Mouse (Mus musculus) hindbrain, embryonic 15.5 days (tissue): ENCODE data around the gene Paf1. TPM values are rescaled to one million over a fixed set of nuclear protein-coding genes. Genes with fewer than 3 reads are reported as not detected.
A peak's percentile ranks its signal among the peaks of the same experiment; 100 is the strongest.
"Not testable (repeated sequence)": the region's sequence is repeated elsewhere in the genome, so short reads cannot be mapped to it uniquely, and the experiment has no call there.

Source experiments
- ATAC-seq: fragments of 200-750 bp; cut with Nextera tagmentation; 2 replicates; pipeline ENCODE4 v1.8.0; 2017; ENCODE audit warnings: low read depth, moderate number of reproducible peaks, moderate TSS enrichment; ENCODE audit not compliant: low FRiP score
- H3K27ac ChIP-seq: fragments of 300-500 bp; sonication (generic); replicated peaks from 2 replicates; pipeline ENCODE4 v1.5.1; 2015; ENCODE audit warnings: mild to moderate bottlenecking, inconsistent platforms
- H3K27me3 ChIP-seq: fragments of 300-500 bp; sonication (generic); 2 replicates; pipeline ENCODE4 v1.6.1; 2015; ENCODE audit warnings: control low read depth, inconsistent platforms
- H3K36me3 ChIP-seq: fragments of 300-500 bp; sonication (generic); 2 replicates; pipeline ENCODE4 v1.6.1; 2015; ENCODE audit warnings: control low read depth, inconsistent platforms
- H3K4me1 ChIP-seq: fragments of 300-500 bp; sonication (generic); replicated peaks from 2 replicates; pipeline ENCODE4 v1.6.1; 2015; ENCODE audit warnings: control low read depth, inconsistent platforms
- H3K4me2 ChIP-seq: fragments of 300-500 bp; sonication (generic); 2 replicates; pipeline ENCODE4 v1.6.1; 2015; ENCODE audit warnings: moderate library complexity, mild to moderate bottlenecking, inconsistent platforms
- H3K4me3 ChIP-seq: fragments of 300-500 bp; sonication (generic); 2 replicates; pipeline ENCODE4 v1.5.1; 2015; ENCODE audit warnings: mild to moderate bottlenecking, inconsistent platforms
- H3K9ac ChIP-seq: fragments of 300-500 bp; sonication (generic); 2 replicates; pipeline ENCODE4 v1.6.1; 2015; ENCODE audit warnings: inconsistent platforms
- H3K9me3 ChIP-seq: fragments of 300-500 bp; sonication (generic); 2 replicates; pipeline ENCODE4 v1.6.1; 2016; ENCODE audit warnings: control low read depth, inconsistent platforms
- WGBS: fragments of 180-500 bp; shearing (Covaris S2); methylation state at CpG from one replicate; pipeline ENCODE4 v1.1.7; 2015; 5-methylcytosine and 5-hydroxymethylcytosine counted together
- polyA plus RNA-seq: library from polyadenylated mRNA; unstranded; fragments of >200 nt; fragmentation: Nextera tagmentation; extraction: Ambion mirVana; gene quantifications from 2 replicates; pipeline ENCODE4 v1.2.1, GENCODE M21; 2015

Paf1 gene
- polyA plus RNA-seq, 1 experiment from 2014 or later = 96.8 TPM

- no peaks in the 10 kb centered on the region for H3K36me3 ChIP-seq
- H3K9ac ChIP-seq = peak within 1 kb of the TSS; percentile 62
- H3K4me2 ChIP-seq = peak within 1 kb of the TSS; percentile 86
- no peaks in the 10 kb centered on the region for H3K9me3 ChIP-seq
- no peak for ATAC-seq
- WGBS = 58% methylated on average over 17 of the region's 17 CpGs
- peak within 1 kb of the TSS; percentile 75 for H3K27ac ChIP-seq
- peaks cover 59% of the 10 kb centered on the region for H3K4me1 ChIP-seq
- peak within 1 kb of the TSS; percentile 51 for H3K4me3 ChIP-seq
- no peaks in the 10 kb centered on the region for H3K27me3 ChIP-seq
These were observed 12.3 kb upstream of the Paf1 start, which contains the start of gene Zfp36 for GRCm38 (mm10) chr7:28380237-28381016. Zfp36 (minus strand) TSS chr7:28380253.

DNA sequence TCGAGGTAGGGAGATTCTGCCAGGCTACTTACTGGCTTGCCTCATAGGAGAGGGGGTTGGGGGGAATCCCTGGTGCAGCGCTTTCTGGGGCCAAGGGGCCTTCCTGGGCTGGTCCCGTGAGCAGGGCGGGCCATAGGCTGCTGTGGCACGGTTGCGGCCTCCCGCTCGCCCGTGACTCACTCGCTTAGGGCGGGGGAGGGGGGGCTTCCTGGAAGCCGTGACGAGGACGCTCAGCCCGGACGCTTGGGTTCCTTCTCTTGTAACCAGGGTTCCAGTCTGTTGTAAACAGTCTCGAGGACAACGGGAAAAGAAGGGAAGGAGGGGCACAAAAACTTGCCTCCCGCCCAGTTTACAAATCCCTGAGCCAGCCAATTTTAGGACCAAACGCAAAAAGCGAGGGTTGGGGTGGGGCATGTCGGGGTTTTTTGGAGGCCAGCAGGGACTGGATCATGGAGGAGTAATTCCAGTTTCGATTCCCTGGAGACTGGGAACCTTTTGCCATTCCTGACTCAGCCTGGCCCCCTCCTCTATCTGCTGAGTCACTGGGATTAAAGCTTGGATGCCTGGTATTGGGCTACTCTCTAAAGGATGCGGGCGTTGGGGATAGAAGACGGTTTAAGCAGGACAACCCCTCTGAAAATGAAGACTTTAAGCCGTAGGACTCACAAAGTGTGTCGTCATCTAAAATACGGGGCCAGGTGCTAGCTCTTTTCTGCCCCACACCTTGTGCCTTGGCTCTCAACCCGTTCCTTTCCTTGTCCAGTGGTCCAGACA, 11.5 kb upstream of the Paf1 start:
- Histone ChIP-seq H3K9ac (0 out of 2 replicates have a peak overlapping the region, but pooled peaks have one; percentile 3), H3K4me3 (peak overlapping the region; percentile 2), H3K4me2 (peak overlapping the region; percentile 38), H3K27ac (peak overlapping the region; percentile 57), H3K9me3 (no peaks in the 10 kb centered on the region), H3K36me3 (no peaks in the 10 kb centered on the region), H3K4me1 (peaks cover 51% of the 10 kb centered on the region), H3K27me3 (no peaks in the 10 kb centered on the region)
- WGBS = 11% methylated on average over 30 of the region's 30 CpGs
- no peak for ATAC-seq

- no peak for ATAC-seq
- peak overlapping the region; percentile 57 for H3K27ac ChIP-seq
- H3K4me1 ChIP-seq = peaks cover 44% of the 10 kb centered on the region
- H3K4me3 ChIP-seq = peak overlapping the region; percentile 2
- no peaks in the 10 kb centered on the region for H3K36me3 ChIP-seq
- WGBS = 8% methylated on average over 20 of the region's 20 CpGs
- no peaks in the 10 kb centered on the region for H3K9me3 ChIP-seq
- H3K4me2 ChIP-seq = peak overlapping the region; percentile 38
- 0 out of 2 replicates have a peak overlapping the region, but pooled peaks have one; percentile 3 for H3K9ac ChIP-seq
- no peaks in the 10 kb centered on the region for H3K27me3 ChIP-seq
These were observed 10.8 kb upstream of the Paf1 start for GRCm38 (mm10) chr7:28381938-28382337.

GRCm38 (mm10) chr7:28382347-28382951, 10.3 kb upstream of the Paf1 start:
- no peaks in the 10 kb centered on the region for H3K27me3 ChIP-seq
- H3K4me1 ChIP-seq = peaks cover 39% of the 10 kb centered on the region
- H3K4me2 ChIP-seq = peak overlapping the region; percentile 38
- no peak for ATAC-seq
- H3K9me3 ChIP-seq = no peaks in the 10 kb centered on the region
- 0 out of 2 replicates have a peak overlapping the region, but pooled peaks have one; percentile 22 for H3K27ac ChIP-seq
- 0 out of 2 replicates have a peak, but pooled peaks cover 2% of the 10 kb centered on the region for H3K36me3 ChIP-seq
- WGBS = 60% methylated on average over 10 of the region's 12 CpGs
- H3K4me3 ChIP-seq = no peak overlapping the region
- no peak overlapping the region for H3K9ac ChIP-seq

- Histone ChIP-seq H3K9ac (no peak overlapping the region), H3K27ac (0 out of 2 replicates have a peak overlapping the region, but pooled peaks have one; percentile 25), H3K36me3 (0 out of 2 replicates have a peak, but pooled peaks cover 7% of the 10 kb centered on the region), H3K4me3 (no peak overlapping the region), H3K9me3 (no peaks in the 10 kb centered on the region), H3K27me3 (no peaks in the 10 kb centered on the region), H3K4me2 (no peak overlapping the region), H3K4me1 (peaks cover 34% of the 10 kb centered on the region)
- no peak for ATAC-seq
- WGBS = 77% methylated on average over 11 of the region's 11 CpGs
These were observed 9.8 kb upstream of the Paf1 start for GRCm38 (mm10) chr7:28382981-28383396.

DNA sequence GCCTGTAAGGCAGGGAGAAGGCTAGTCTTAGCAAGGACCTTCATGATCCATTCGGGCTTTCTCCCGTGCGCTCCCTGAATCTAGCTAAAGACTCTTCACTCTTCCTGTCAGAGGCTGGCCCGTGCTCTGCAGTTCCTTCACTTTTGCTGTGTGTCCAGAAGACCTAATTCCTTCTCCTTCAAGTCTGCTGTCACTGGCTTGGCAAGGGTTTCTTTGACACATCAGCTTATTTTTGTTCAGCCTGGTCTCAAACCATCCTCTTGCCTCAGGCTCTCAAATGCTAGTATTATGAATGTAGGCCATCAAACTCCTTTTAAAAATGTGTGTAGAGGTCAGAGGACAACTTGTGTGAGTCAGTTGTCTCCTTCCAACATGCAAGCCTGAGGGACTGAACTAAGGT, 9.1 kb upstream of the Paf1 start:
- H3K9ac ChIP-seq = no peak overlapping the region
- 87% methylated on average over 4 of the region's 4 CpGs for WGBS
- no peaks in the 10 kb centered on the region for H3K9me3 ChIP-seq
- 0 out of 2 replicates have a peak overlapping the region, but pooled peaks have one; percentile 25 for H3K27ac ChIP-seq
- peaks cover 28% of the 10 kb centered on the region for H3K4me1 ChIP-seq
- H3K27me3 ChIP-seq = no peaks in the 10 kb centered on the region
- no peak overlapping the region for H3K4me3 ChIP-seq
- 0 out of 2 replicates have a peak, but pooled peaks cover 13% of the 10 kb centered on the region for H3K36me3 ChIP-seq
- H3K4me2 ChIP-seq = no peak overlapping the region
- no peak for ATAC-seq

DNA sequence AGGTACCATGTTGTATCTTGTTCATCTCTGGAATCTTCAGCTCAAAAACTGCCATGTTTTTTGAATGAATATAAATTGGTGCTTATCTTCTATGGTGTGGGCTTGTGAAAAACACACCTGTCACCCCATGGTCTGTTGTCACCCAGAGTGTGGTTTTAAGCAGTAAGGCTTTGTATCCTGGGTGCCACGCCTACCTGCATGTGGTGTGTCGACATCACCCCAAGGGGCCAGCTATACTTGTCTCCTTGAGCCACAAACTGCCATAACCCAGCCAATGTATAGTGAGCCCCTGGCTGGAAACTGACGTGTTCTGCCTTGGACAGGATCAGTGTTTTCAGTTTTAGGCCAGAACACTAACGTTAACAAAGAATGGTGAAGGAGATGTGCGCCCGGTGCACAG, 8.6 kb upstream of the Paf1 start:
- WGBS = 89% methylated on average over 6 of the region's 6 CpGs
- Histone ChIP-seq H3K9me3 (no peaks in the 10 kb centered on the region), H3K9ac (no peak overlapping the region), H3K27me3 (no peaks in the 10 kb centered on the region), H3K4me3 (no peak overlapping the region), H3K36me3 (peaks cover 18% of the 10 kb centered on the region), H3K4me1 (peaks cover 24% of the 10 kb centered on the region), H3K4me2 (no peak overlapping the region), H3K27ac (no peak overlapping the region)
- no peak for ATAC-seq

DNA sequence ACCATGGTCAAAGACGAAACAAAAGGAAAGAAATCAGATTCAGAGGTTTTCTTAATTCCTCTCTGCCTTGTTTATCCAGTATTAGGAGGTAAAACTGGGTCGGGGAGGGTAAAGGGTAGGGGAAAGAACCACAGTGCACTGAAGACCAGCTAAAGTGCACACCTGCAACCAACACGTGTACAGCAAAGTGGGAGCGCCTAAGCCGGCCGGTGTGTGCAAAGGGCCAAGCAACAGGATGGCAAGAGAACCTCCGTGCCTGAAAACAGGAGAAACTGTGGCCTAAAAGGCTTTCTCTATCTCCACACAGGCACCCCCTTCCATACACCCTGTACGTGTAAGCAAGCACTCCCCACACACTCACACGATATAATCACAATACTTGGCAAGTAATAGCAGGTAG, 7.6 kb upstream of the Paf1 start:
- no peaks in the 10 kb centered on the region for H3K9me3 ChIP-seq
- H3K9ac ChIP-seq = no peak overlapping the region
- no peak for ATAC-seq
- H3K27me3 ChIP-seq = no peaks in the 10 kb centered on the region
- WGBS = 93% methylated on average over 9 of the region's 9 CpGs
- H3K4me1 ChIP-seq = peaks cover 19% of the 10 kb centered on the region
- no peak overlapping the region for H3K4me3 ChIP-seq
- H3K36me3 ChIP-seq = peaks cover 26% of the 10 kb centered on the region
- H3K27ac ChIP-seq = no peak overlapping the region
- H3K4me2 ChIP-seq = no peak overlapping the region

DNA sequence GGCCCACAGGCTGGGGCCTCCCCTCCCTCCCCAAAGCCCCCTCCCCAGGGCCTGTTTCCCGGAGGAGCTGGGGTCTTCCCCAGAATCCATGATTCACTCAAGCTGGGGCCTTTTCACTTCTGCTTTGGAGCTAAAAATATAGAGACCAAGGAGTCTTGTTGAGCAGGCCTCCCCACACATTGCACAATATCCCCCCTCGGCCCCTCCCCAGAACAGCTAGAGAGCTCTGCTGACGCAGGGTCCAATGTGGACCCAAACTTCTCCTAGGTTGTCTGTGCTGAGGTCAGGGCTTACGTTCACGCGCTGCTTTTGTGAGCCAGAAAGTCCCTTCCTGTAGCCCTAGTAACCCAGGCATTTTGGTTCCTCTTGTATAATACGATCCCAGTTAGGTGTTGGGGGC, 6.7 kb upstream of the Paf1 start:
- H3K27ac ChIP-seq = no peak overlapping the region
- ATAC-seq = no peak
- H3K36me3 ChIP-seq = peaks cover 33% of the 10 kb centered on the region
- H3K4me2 ChIP-seq = no peak overlapping the region
- 89% methylated on average over 7 of the region's 7 CpGs for WGBS
- peaks cover 17% of the 10 kb centered on the region for H3K4me1 ChIP-seq
- no peaks in the 10 kb centered on the region for H3K27me3 ChIP-seq
- H3K9ac ChIP-seq = no peak overlapping the region
- no peak overlapping the region for H3K4me3 ChIP-seq
- H3K9me3 ChIP-seq = no peaks in the 10 kb centered on the region

GRCm38 (mm10) chr7:28386462-28386861, 6.3 kb upstream of the Paf1 start:
- peaks cover 33% of the 10 kb centered on the region for H3K36me3 ChIP-seq
- WGBS = 27% methylated on average over 4 of the region's 4 CpGs
- ATAC-seq = peak; percentile 23; the same call in 1 of the 2 replicates

DNA sequence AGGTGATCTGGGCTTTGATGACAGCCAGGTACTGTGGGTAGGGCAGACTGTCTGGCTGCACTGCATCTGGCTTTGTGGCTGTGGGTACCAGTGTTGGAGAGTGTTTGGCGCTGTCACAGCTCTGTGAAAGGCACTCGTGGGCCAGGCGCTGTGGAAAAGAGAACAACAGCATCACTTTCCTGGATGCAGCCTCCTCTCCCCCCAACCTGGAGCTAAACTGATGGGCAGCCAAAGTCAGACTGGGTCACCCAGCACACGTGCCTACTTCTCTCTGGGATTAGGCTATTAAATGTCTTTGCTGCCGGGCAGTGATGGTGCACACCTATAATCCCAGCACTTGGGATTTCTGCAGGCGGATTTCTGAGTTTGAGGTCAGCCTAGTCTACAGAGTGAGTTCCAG, 5.9 kb upstream of the Paf1 start:
- 83% methylated on average over 6 of the region's 6 CpGs for WGBS
- not testable (repeated sequence) for H3K27ac ChIP-seq, H3K9ac ChIP-seq, H3K4me2 ChIP-seq, ATAC-seq, H3K27me3 ChIP-seq, H3K9me3 ChIP-seq, H3K4me3 ChIP-seq
- H3K4me1 ChIP-seq = peaks cover 18% of the 10 kb centered on the region
- peaks cover 33% of the 10 kb centered on the region for H3K36me3 ChIP-seq

More at GRCm38 (mm10) chr7:28386462-28386861, 6.3 kb upstream of the Paf1 start:
- H3K4me1 ChIP-seq = peaks cover 18% of the 10 kb centered on the region
- no peak overlapping the region for H3K4me2 ChIP-seq
- H3K9ac ChIP-seq = no peak overlapping the region
- no peak overlapping the region for H3K27ac ChIP-seq
- H3K4me3 ChIP-seq = no peak overlapping the region
- H3K27me3 ChIP-seq = no peaks in the 10 kb centered on the region
- no peaks in the 10 kb centered on the region for H3K9me3 ChIP-seq
